Mouse (Mus musculus) heart, adult 2 months (tissue): ENCODE data around the gene Crk. TPM values are rescaled to one million over a fixed set of nuclear protein-coding genes. Genes with fewer than 3 reads are reported as not detected.
"Not testable (repeated sequence)": the region's sequence is repeated elsewhere in the genome, so short reads cannot be mapped to it uniquely, and the experiment has no call there.

Experiments used
- DNase-seq, 2 experiments: peaks; one replicate each; pipeline ENCODE4 v3.0.0; 2021
- H3K27ac ChIP-seq: fragments of 200-600 bp; 2 replicates; pipeline ENCODE4 v1.8.1; 2022
- H3K27me3 ChIP-seq: fragments of 200-500 bp; 2 replicates; pipeline ENCODE4 v1.6.1; 2012; ENCODE audit warnings: mild to moderate bottlenecking, low read length, inconsistent platforms, mixed read lengths; ENCODE audit not compliant: control insufficient read depth, insufficient read depth
- H3K36me3 ChIP-seq: fragments of 200-500 bp; 2 replicates; pipeline ENCODE4 v1.6.1; 2012; ENCODE audit warnings: low read length, inconsistent platforms; ENCODE audit not compliant: control insufficient read depth, insufficient read depth
- H3K4me1 ChIP-seq: fragments of 200-500 bp; 2 replicates; pipeline ENCODE4 v1.6.1; 2011; ENCODE audit warnings: low read length; ENCODE audit not compliant: control insufficient read depth, insufficient read depth
- H3K4me3 ChIP-seq: fragments of 200-600 bp; 2 replicates; pipeline ENCODE4 v1.8.1; 2022
- H3K79me2 ChIP-seq: fragments of 200-500 bp; replicated peaks from 2 replicates; pipeline ENCODE4 v1.6.1; 2012; ENCODE audit warnings: mild to moderate bottlenecking, inconsistent platforms, low read length, moderate library complexity, mixed read lengths; ENCODE audit not compliant: control insufficient read depth, insufficient read depth
- H3K9ac ChIP-seq: fragments of 200-500 bp; 2 replicates; pipeline ENCODE4 v1.6.1; 2012; ENCODE audit warnings: low read depth, mild to moderate bottlenecking, control low read depth, inconsistent platforms, low read length, mixed read lengths
- CTCF ChIP-seq: fragments of 200-600 bp; IDR thresholded peaks from 2 replicates; pipeline ENCODE4 v1.8.1; 2022; ENCODE audit warnings: antibody characterized with exemption, mild to moderate bottlenecking, moderate library complexity
- EP300 ChIP-seq: fragments of 200-500 bp; IDR thresholded peaks from 2 replicates; pipeline ENCODE4 v1.6.1; 2011; ENCODE audit warnings: low read depth, low read length, control low read depth; ENCODE audit not compliant: insufficient read depth
- POLR2A ChIP-seq: fragments of 200-500 bp; IDR thresholded peaks from 2 replicates; pipeline ENCODE4 v1.6.1; 2011; ENCODE audit warnings: mild to moderate bottlenecking, low read depth, low read length, control low read depth; ENCODE audit not compliant: insufficient read depth
- WGBS: fragments of 180-500 bp; shearing (Covaris S2); methylation state at CpG from one replicate; pipeline ENCODE4 v1.1.7; 2018; 5-methylcytosine and 5-hydroxymethylcytosine counted together
- intact Hi-C: fragments of 180-260 bp; cut with DNase I; formaldehyde crosslinking; loops from one replicate; pipeline ENCODE4 v1.15.1; 2025
- polyA plus RNA-seq: library from polyadenylated mRNA; depleted of rRNA; stranded (reverse); fragments of >200 nt; gene quantifications from 2 replicates; pipeline ENCODE4 v1.2.3, GENCODE M21; 2012
- total RNA-seq, 2 experiments: library from RNA; stranded (reverse); gene quantifications; 2 replicates each; pipeline ENCODE4 v1.2.3; 2021

Crk gene
- total and polyA plus RNA-seq, 3 experiments: 27.6 to 90.3 (median 82.9) TPM

DNA sequence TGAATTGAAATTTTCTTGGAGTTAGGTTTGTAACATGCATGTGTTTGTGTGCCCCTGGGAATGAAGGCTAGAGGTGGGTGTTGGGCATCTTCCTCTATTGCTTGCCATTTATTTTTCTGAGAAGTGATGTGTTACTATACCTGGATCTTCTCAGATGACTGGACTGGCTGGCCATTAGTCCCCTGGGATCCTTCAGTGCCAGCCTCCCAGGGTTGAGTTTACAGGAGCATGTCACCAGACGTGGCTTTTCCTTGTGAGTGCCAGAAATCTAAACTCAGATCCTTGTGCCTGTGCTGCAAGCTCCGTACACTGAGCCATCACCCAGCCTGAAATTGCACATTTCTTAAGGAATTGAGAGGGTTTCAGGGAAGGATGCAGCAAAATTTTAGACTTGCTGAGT, 5.9 kb downstream of the Crk start:
- H3K4me1 ChIP-seq: peaks cover 13% of the 10 kb centered on the region
- WGBS: 28% methylated on average over 2 of the region's 2 CpGs
- peaks cover 11% of the 10 kb centered on the region for H3K79me2 ChIP-seq
- no peak overlapping the region for H3K27ac ChIP-seq
- no peak for DNase-seq
- no peak overlapping the region for H3K9ac ChIP-seq
- intact Hi-C loops: no loop called here
- peaks cover 45% of the 10 kb centered on the region for H3K36me3 ChIP-seq
- H3K27me3 ChIP-seq: no peaks in the 10 kb centered on the region
- no peak overlapping the region for H3K4me3 ChIP-seq
- TF ChIP-seq EP300 (no peak), POLR2A (no peak), CTCF (no peak)

GRCm38 (mm10) chr11:75687343-75687993, 8.4 kb downstream of the Crk start:
- no peak overlapping the region for H3K9ac ChIP-seq
- no peak overlapping the region for H3K4me3 ChIP-seq
- DNase-seq: no peak
- peaks cover 14% of the 10 kb centered on the region for H3K79me2 ChIP-seq
- H3K4me1 ChIP-seq: peaks cover 8% of the 10 kb centered on the region
- H3K27me3 ChIP-seq: no peaks in the 10 kb centered on the region
- H3K36me3 ChIP-seq: peaks cover 32% of the 10 kb centered on the region
- no peak overlapping the region for H3K27ac ChIP-seq
- WGBS: 50% methylated on average over 2 of the region's 2 CpGs
- TF ChIP-seq POLR2A (no peak), CTCF (no peak), EP300 (no peak)
- intact Hi-C loops: no loop called here

DNA sequence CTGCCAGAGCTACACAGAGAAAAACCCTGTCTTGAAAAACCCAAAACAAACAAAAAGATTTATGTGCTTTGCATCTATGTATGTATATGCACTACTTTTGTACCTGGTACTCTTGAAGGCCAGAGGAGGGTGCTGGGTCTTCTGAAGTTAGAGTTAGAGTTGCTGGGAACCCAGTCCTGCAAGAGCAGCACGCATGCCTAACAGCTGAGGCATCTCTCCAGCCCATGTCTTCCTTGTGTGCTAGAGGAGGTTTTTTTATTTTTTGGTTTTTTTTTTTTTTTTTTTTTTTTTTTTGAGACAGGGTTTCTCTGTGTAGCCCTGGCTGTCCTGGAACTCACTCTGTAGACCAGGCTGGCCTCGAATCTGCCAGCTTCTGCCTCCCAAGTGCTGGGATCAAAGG, 9.1 kb downstream of the Crk start:
- intact Hi-C loops: no loop called here
- WGBS: 75% methylated on average over 2 of the region's 2 CpGs
- no peak for TF ChIP-seq POLR2A
- no peak for TF ChIP-seq CTCF
- TF ChIP-seq EP300: no peak
- H3K79me2 ChIP-seq: peaks cover 15% of the 10 kb centered on the region
- no peak for DNase-seq
- peaks cover 8% of the 10 kb centered on the region for H3K4me1 ChIP-seq
- H3K36me3 ChIP-seq: peaks cover 30% of the 10 kb centered on the region
- H3K9ac ChIP-seq: no peak overlapping the region
- no peaks in the 10 kb centered on the region for H3K27me3 ChIP-seq
- no peak overlapping the region for H3K4me3 ChIP-seq
- H3K27ac ChIP-seq: no peak overlapping the region

GRCm38 (mm10) chr11:75689977-75690376, 10.9 kb downstream of the Crk start:
- no peak overlapping the region for H3K27ac ChIP-seq
- H3K9ac ChIP-seq: no peak overlapping the region
- intact Hi-C loops: no loop called here
- peaks cover 8% of the 10 kb centered on the region for H3K4me1 ChIP-seq
- TF ChIP-seq POLR2A (no peak), CTCF (no peak), EP300 (no peak)
- no peaks in the 10 kb centered on the region for H3K27me3 ChIP-seq
- no peak for DNase-seq
- peaks cover 29% of the 10 kb centered on the region for H3K36me3 ChIP-seq
- H3K4me3 ChIP-seq: no peak overlapping the region
- peaks cover 16% of the 10 kb centered on the region for H3K79me2 ChIP-seq
- 54% methylated on average over 1 of the region's 1 CpGs for WGBS

DNA sequence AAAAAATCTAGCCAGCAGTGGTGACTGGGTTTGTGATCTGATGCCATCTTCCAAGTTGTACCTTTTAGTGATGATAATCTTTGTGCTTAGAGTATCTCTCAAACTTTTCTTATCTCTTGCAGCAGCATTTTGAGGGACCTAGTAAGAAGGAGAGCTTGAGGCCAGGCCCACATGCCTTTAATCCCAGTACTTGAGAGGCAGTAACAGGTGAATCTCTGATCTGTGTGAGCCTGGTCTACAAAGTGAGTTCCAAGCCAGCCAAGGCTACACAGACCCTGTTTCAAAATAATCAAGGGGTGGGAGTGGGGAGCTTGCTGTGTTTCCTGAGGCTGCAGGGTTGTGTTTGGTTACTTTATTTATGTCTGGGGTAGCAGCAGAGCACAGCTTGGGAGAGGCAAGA, 12.0 kb downstream of the Crk start:
- Histone ChIP-seq H3K36me3 (peaks cover 28% of the 10 kb centered on the region), H3K9ac (no peak overlapping the region), H3K4me1 (peaks cover 4% of the 10 kb centered on the region), H3K27me3 (no peaks in the 10 kb centered on the region), H3K27ac (no peak overlapping the region), H3K79me2 (peaks cover 16% of the 10 kb centered on the region), H3K4me3 (no peak overlapping the region)
- intact Hi-C loops: no loop called here
- TF ChIP-seq EP300 (no peak), POLR2A (no peak), CTCF (no peak)
- no peak for DNase-seq

DNA sequence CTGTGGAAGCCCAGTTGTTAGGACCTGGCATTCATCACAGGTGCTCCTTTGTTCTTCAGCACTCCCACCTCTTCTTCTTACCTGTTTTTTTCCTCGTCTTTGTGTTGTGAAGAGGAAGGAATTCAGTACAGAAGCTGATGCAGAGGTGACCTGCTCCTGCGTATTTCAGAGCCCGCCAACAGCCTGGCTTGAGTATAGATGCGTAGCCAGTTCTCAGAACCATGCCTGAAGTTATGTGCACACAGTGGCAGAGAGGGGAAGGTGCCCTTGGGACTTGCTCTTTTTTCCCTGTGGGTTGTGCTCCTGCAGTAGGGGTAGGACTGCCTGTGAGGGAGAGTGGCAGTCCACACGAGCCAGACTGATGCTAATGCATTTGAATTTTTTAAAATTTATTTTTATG, 14.5 kb downstream of the Crk start:
- Histone ChIP-seq H3K79me2 (peaks cover 22% of the 10 kb centered on the region), H3K27ac (no peak overlapping the region), H3K4me1 (peaks cover 2% of the 10 kb centered on the region), H3K9ac (no peak overlapping the region), H3K27me3 (no peaks in the 10 kb centered on the region), H3K4me3 (no peak overlapping the region), H3K36me3 (peaks cover 26% of the 10 kb centered on the region)
- 83% methylated on average over 5 of the region's 5 CpGs for WGBS
- DNase-seq: no peak
- TF ChIP-seq POLR2A (no peak), EP300 (no peak), CTCF (no peak)
- intact Hi-C loops: no loop called here

DNA sequence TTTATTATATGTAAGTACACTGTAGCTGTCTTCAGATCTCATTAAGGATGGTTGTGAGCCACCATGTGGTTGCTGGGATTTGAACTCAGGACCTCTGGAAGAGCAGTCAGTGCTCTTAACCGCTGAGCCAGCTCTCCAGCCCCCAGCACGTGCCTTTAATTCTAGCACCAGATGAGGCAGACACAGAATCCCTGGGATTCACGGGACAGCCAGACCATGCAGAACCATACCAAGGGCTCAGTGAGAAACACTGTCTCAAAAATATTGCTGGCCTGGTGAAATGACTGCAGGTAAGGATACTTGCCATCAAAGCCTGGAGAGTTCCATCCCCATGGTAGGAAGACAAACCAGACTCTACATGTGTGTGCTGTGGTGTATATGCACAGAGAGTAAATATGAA, 18.4 kb downstream of the Crk start:
- H3K9ac ChIP-seq, intact Hi-C loops, DNase-seq, H3K27ac ChIP-seq, H3K4me1 ChIP-seq, H3K4me3 ChIP-seq, H3K27me3 ChIP-seq: not testable (repeated sequence)
- Histone ChIP-seq H3K36me3 (peaks cover 19% of the 10 kb centered on the region), H3K79me2 (peaks cover 16% of the 10 kb centered on the region)
- 90% methylated on average over 3 of the region's 3 CpGs for WGBS
